Mouse (Mus musculus) skeletal muscle tissue, adult 2 months (tissue): ENCODE measurements around the gene Tfap2b.

Source experiments
- DNase-seq: peaks from one replicate; pipeline ENCODE4 v3.0.0-alpha.2; 2012; ENCODE audit warnings: low read depth, low spot score

Tfap2b gene

DNA sequence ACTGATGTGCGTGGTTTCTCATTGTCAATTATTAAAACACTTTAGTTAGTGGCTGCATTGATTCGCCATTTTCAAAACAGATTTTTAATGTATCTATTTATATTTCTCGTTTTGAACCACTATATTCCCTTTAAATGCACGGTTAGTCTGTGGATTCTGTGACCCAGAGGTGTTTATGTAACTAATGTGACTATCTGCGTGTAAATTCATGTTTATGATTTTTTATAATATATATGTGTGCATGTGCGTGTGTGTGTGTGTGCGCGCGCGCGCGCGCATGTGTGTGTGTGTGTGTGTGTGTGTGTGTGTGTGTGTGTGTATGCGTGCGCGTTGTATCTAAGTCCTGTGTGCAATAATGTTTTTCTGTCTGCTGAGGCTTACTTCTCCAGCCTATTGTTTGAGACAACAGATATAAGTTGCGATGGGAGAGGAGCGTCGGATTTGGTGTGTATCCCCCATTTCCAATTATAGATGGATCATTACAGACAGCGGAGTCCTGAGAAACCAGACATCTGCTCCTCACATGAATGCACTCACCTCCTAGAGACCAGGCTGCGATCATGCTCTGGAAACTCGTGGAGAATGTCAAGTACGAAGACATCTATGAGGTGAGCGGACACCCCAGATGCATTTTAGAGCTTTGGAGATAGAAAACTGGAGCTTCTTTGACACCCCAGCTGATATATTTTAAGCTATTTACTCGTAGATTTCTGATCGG lies at the start of gene Tfap2b:
Tfap2b (plus strand) TSS at position 274 of the 718 bp plus-strand sequence.
- no peak for DNase-seq

DNA sequence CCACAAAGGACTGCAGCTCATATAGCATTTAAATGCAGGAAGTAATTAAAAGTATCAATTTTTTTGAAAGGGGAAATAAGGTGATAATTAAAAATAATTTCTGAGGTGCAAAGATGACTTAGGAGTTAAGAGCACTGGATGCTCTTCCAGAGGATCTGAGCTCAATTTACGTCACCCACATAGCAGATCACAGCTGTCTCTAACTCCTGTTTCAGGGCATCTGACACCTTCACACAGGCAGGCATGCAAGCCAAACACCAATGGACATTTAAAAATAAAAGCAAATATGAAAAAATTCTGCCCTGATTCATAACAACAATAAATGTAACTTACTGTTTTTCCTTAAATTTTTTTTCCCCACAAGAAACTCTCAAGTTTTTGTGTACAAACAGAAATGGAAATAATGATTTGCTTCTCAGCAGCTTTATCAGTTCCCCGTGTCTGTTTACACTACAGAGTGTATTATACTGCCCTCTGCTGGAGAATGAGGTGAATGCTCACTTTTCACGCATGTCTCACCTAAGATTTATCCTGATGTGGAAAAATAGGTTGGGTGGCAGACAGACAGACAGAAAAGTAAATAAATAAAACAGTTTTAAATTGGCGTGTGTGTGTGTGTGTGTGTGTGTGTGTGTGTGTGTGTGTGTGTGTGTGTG lies 29.8 kb upstream of the Tfap2b start:
- DNase-seq, result no peak

DNA sequence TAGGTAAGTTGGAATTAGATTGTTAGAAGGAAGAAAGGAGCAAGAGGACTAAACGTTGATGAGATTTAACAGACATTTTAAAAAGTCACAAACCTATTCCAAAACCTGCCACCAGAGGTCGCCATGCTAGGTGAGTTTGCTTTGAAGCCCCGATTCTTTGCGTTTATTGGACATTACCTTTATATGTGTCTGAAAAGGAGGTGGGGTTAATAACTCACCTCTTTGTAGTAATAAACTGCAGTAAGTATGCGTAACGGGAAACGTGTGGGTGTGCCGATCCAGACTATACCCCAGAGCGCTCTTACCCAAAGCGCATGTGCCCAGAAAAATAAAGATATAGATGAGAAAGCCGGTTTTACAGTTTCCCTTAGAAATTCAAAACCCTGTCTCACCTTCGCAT lies 3.1 kb upstream of the Tfap2b start:
- no peak for DNase-seq

DNA sequence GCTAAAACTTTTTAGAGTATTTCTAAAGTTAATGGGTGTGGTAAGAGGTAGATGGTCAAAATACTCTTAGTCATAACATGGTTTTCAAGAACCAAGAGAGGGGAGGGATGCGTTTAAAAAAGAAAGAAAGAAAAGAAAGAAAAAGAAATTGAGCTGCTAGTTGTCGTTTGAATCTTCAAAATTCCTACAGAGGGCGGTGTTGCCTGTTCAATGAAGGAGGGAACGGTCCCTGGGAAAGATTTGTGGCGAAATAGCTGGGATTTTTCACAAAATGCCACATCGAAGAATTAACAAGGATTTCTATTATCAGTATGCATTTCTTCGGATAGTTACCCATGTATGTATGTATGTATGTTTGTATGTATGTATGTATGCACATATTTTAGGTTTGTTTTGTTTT lies 2.5 kb upstream of the Tfap2b start:
- no peak for DNase-seq

DNA sequence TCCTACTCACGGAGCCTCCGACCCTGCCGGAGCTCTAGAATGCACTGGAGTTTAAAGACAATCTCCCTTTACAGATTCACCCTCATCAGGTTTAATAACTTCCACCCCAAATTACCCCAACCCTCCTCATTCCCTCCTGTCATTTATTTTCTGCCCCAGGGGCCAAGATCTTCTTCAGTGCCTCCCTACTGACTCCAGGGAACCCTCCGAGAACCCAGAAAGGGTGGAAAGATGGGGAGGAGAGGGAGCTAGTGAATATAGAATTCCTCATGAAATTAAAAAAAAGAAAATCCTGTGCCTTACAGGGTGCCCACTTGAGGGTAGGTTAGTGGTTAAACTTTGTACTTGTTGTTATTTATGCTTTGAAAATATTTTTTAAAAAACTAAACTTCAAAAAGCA lies 1.1 kb upstream of the Tfap2b start:
- no peak for DNase-seq

DNA sequence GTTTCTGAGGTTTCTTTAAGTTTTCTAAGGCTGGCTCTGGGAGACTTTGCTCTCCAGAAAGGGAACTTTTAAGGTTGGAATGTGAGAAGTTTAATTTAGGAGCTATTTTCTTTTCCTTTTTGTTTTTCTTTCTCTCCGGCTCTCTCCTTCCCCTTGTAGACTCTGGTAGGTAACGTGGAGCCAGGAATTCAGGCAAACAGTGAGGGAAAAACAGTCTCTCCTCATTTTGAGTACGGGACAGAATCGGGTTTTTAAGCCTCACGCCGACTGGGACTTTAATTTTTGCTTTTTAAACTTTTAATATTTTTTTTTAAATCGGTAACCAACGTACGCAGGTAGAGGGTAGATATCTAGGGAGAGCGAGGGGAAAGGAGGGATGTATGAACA lies 638 bp downstream of the Tfap2b start:
- DNase-seq, result no peak

DNA sequence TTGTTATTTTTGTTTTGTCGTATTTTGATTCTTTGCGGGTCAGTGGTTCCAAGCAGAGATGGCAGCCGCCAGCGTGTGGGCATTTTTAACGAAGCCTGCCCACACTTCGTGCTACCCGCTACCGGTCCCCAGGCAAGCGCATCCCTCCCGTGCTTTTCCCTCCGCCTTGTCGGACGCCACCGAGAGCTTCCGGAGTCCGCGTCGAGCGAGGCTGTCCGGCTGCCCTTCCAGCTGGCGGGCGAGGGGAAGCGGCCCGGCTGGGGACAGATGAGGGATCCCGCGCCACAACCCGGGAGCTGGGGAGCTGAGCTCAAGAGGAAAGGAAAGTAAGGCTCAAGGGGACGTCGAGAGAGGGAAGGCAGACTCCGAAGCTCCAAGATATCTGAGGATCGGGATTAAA lies 1.1 kb downstream of the Tfap2b start:
- DNase-seq, result no peak

DNA sequence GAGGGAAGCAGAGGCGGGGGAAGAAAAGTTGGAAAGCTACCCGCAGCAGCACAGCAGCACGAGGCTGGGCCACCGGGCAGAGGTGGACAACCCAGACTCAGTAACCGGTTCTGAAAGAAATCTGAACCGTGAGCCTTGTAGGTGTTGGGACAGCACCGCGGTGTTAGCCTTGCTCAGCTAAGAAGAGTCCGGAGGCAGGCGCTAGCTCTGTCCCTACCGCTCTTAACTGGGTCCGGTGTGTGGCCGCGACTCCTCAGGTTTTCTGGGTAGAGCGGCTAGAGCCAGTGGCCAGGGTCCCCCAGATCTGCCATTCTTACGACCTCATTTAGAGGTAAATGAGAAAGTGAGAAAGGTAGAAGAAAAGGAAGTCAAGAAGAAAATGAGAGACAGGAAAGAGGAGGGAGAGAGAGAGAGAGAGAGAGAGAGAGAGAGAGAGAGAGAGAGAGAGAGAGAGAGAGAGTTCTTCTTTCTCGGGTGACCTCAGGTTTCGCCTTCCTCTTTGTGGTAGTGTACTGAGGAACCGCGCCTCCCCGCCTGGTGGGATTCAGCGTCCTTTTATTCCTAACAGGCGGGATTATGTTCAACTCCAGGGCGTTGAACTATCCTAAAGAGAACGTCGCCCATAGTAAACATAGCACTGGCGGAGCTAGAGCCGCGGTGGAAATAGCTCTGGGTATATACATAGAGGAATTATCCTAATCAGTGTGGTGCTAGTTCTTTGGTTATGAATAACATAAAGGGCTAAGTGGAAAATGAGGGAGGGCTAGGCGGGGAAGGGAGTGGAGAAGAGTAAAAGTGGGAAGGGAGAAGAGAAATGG lies 1.7 kb downstream of the Tfap2b start:
- no peak for DNase-seq

DNA sequence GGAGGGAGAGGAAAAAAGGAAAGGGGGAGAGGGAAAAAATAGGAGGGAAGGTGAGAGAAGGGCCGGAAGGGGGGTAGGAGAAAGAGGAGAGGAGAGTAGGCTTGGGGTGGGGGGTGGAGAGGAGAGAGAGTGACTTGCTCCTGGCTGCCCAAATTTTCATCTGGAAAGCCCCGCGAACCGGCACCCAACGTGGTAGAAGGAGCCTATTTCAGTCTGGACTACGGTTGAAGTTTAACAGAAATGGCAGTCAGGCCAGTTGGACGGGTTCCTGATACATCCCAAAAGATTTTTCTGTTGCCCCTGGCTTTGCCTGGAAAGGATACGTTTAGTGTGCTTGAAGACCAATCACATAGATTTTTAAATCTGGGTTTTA lies 2.3 kb downstream of the Tfap2b start:
- DNase-seq, result no peak

DNA sequence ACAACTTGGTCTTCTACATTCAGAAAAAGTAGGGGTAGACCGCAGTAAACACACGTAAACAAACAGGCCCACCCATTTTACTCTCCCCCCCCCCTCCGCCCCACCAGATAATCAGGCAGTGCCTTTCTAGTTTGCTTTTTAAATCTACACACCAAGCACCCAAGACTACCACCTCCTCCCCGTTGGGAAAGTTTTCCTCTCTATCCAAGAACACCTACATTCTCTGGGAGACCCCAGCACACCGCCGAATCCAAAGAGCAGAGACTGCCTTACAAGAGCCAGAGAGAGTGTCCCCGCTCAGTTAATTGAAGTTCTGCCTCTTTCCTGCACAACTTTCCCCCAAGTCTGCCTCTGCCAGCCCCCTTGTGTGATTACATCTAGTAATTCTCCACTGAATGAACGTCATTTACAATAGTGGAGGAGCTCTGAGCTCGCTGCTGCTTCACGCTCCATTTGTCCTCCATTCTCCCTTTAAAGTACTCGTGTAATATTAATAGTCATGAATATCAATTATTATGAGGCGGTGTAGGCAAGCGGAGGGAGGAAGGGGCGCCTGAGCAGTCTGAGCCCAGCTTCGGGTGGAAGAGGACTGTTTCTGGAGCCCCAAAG lies 2.9 kb downstream of the Tfap2b start:
- DNase-seq, result no peak

DNA sequence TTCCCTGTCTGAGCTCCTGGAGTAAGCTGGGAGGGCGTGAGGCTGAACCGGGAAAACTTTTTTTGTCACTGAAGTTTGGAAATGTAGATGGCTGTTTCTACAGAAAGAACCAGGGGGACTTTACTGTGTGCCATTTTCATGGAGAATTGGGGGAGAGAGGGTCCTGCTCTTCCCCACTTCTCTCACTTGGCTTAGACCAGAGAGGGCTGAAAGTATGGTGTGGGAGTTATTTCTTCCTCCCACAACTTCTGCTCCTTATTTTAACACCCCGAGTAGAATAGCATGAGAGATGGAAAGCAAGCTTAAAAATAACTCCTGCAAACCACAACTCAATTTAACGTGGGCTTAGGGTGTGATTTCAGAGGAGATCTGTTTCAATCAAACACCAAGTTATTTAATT lies 4.0 kb downstream of the Tfap2b start:
- no peak for DNase-seq

DNA sequence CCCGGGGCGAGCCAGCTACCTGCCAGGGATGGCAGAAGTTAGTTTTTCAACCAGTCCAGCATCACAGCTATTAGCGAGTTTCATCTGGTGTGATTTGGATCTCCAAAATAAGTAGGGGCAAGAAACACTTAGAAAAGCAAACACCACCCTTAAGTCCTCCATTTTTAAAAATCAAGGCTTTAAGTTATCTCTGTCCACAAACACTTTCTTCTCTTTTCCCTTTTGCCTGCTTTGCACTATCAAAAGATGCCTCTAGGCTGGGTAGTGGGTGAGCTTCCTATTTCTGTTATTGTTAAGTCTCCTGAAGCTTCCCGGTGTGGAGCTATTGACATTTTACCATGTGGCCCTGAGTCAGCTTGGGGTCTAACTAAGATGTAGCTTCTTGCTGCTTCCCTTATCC lies 4.5 kb downstream of the Tfap2b start:
- DNase-seq, result no peak

DNA sequence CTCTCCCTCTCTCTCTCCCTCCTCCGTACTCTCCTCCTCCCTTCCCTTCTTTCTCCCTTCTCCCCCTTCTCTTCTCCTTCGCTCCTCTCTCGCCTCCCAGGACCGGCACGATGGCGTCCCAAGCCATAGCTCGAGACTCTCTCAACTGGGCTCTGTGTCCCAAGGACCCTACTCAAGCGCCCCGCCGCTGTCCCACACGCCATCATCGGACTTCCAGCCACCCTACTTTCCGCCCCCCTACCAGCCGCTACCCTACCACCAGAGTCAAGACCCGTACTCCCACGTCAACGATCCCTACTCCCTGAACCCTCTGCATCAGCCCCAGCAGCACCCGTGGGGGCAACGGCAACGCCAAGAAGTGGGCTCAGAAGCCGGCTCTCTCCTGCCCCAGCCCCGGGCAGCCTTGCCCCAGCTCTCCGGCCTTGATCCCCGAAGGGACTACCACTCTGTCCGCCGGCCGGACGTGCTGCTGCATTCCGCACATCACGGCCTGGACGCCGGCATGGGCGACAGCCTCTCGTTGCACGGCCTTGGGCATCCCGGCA lies 5.2 kb downstream of the Tfap2b start:
- DNase-seq, result no peak

DNA sequence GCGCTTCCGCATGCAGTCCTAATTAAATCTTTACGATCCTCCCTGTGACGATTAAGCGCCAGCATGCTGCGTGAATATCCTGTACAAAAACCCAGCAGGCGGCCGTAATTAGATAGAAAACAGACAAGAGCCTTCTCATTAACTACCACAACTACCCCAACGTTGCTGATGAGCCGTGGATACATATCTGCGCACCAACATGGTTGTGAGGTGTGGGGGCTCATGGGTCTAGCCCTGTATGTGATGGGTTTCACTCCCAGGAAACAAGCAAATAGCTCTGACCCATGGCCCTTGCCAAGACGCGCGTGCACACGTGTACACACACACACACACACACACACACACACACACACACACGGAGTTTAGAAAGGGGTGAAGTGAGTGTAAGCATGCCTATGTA lies 8.7 kb downstream of the Tfap2b start:
- no peak for DNase-seq

DNA sequence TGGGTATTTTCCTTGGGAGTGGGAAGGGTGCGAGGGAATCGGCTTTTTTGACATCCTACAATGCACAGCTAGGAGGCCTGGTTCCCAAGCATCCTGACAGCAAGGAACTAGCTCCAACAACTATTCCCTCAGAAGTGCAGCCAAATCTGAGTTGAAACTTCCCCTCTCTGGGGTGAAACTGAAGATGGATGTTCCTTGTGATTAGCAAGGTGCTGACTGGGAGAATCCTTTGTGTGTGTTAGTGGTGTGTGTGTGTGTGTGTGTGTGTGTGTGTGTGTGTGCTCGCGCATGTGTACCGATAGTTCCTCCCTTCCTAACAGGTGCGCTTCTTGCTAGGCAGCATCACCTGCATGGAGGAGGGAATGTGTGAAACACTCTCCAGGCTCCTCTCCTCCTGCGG lies 9.5 kb downstream of the Tfap2b start:
- DNase-seq, result no peak

DNA sequence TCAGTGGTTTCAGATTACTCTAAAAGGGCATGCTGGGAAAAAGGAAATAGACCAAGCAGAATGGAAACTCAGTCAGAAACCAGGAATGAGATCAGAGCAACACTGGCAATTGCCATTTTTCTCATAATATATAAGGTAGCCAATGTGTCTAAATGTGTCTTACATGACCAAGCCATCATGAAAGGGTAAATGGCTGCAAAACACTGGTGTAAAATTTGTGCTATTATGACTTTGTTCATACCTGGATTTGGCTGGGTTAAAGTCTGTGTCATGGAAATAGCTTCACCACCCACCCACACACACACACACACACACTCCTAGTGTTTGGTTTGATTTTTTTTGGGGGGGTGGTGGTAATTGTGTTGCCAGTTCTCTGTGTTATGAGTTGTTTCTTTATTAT lies 10.7 kb downstream of the Tfap2b start:
- no peak for DNase-seq

DNA sequence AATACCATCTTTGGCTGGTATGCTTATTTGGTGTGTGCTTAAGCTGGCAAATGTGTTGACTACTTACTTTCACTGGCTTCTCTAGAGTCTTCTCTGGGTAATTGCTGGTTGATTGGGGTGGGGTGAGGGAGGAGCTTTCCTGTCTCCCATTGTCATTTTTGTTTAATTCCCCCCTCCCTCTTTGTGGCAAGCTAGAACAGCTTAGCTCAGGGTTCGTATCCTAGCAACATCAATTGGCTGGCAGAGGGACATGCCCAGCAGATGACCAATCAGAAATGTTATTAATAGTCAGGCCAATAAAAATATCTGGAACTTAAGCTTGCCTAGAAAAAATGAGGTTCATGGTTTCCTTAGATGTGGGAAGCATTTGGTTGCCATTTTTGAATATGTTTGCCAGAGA lies 11.8 kb downstream of the Tfap2b start:
- no peak for DNase-seq

DNA sequence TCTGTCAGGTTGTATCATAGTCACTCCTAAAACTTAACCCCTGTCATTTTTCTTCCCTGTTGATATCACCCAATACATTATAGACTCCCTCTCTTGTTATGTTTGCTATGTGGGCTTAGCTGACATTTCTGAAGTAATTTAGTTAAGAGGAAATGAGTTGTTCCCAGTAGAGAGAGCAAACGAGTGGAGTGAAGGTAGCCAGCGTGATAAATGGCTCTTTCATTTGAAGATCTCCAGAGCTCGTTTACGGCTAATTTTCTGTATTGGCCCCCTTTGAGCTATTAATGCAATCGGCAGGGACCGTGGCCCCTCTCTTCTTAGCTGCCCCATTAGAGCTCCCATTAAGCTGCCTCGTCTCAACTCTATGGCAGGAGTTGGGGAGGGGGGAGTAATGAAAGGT lies 12.9 kb downstream of the Tfap2b start:
- no peak for DNase-seq

DNA sequence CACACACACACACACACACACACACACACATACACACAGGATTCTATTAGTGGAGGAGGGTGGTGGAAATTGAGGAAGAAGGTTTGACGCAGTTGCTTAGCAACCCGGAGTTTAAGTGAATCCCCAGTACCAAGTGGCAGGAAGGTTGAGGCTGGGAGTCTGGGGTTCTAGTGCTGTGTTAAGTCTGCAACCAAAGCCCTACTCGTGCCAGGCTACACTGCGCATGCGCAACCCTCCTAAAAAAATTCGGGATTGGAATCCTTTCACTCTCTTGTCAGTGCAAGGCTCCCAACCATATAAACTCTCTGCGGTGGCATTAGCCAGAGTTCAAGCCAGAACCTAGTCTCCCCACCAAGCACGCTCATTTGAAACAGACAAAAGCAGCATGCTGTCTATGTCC lies 18.0 kb downstream of the Tfap2b start:
- no peak for DNase-seq

DNA sequence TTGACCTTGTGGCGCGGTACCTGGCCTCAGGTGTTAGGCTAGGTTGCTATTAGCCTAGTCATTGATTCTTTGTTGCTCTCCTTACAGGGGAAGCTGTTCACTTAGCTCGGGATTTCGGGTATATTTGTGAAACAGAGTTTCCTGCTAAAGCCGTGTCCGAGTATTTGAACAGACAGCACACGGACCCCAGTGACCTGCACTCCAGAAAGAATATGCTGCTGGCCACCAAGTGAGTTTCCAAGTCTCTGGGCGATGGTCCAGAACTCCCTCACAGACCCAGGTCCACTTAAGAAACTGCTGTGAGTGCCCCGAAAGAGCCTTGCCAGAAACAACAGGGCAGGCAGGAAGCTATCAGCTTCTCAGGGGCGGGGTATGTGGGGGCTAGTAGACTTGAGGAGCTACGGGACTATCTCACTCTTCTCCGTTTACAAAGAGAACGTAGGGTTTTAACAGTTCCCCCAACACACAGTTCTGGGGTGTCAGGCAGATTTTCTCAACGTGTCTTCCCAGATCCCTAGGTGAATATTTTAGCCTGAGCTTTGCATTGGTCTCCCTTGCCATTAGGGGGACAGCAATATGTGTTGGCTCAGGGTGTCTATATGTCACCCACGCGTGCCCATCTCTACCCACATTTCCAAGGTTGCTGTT lies 22.3 kb downstream of the Tfap2b start:
- DNase-seq, result no peak

DNA sequence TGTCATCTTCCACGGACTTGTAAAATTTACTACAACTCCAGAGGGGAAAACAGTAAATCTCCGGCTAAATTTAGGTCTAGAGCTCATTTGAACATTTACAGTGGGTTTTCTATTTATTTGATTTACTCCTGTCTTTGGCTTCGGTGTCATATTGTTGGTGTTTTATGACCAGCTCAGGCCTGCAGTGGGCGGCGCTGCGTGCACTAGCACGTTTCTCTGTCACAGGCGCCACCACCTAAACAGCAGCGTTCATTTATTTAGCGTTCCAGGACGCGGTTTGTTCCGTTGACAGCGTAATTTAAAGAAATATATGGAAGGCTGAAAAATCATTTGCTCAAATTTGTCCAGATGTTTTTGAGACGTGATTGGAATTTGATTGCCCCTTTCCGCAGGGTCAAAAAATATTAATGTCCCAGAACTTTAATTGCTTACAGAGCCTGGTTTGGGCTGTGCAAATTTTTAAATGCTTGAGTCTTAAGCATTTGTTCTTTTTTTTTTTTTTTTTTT lies 22.9 kb downstream of the Tfap2b start:
- no peak for DNase-seq
